Mouse (Mus musculus): ENCODE results near the gene Rfxank.

Gene Rfxank

GRCm38 (mm10) chr8:70110451-70110850 lies 28.5 kb downstream of the Rfxank start:
- WGBS: 95% methylated on average over 2 of the region's 2 CpGs

- 25% methylated on average over 7 of the region's 7 CpGs for WGBS
These were observed 34.0 kb downstream of the Rfxank start for GRCm38 (mm10) chr8:70104922-70105321.

DNA sequence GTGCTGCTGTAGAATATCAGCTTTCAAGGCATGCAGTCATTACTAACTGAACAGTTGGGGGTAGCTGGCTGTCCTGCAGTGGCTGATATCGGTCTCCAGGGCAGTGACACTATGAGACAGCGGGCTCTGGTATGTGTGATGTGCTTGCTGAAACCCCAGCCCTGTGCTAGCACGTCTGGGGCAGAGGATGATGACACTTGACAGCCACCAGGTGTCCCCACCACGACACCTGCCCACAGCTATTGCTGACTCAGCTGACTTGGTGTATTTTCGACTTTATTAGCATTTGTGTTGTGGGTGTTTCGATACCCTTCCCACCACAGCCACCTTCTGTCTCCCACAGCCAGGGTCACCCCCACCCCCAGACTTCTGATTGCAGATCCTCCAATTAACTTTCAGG lies 34.4 kb downstream of the Rfxank start:
- WGBS: 12% methylated on average over 6 of the region's 6 CpGs

- 60% methylated on average over 8 of the region's 8 CpGs for WGBS
These were observed 38.7 kb downstream of the Rfxank start for GRCm38 (mm10) chr8:70100241-70100640.

DNA sequence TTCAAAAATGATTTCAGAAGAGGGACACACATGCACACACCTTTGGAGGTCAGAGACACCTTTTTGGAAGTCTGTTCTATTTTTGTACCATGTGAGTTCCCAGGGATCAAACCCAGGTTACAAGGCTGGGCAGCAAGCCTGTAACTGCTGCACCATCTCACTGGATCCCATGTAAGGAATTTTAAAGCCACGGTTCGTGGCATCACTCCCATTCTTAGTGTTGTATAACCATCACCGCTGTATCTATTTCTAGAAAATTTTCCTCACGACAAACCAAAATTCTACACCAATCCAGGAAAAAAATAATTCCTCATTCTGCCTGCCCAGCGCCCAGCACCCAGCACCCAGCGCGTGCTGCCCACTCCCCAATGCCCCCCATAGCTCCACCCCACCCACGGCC lies 39.7 kb downstream of the Rfxank start:
- 33% methylated on average over 8 of the region's 8 CpGs for WGBS

- 53% methylated on average over 8 of the region's 8 CpGs for WGBS
These were observed 46.2 kb downstream of the Rfxank start for GRCm38 (mm10) chr8:70092786-70093185.

DNA sequence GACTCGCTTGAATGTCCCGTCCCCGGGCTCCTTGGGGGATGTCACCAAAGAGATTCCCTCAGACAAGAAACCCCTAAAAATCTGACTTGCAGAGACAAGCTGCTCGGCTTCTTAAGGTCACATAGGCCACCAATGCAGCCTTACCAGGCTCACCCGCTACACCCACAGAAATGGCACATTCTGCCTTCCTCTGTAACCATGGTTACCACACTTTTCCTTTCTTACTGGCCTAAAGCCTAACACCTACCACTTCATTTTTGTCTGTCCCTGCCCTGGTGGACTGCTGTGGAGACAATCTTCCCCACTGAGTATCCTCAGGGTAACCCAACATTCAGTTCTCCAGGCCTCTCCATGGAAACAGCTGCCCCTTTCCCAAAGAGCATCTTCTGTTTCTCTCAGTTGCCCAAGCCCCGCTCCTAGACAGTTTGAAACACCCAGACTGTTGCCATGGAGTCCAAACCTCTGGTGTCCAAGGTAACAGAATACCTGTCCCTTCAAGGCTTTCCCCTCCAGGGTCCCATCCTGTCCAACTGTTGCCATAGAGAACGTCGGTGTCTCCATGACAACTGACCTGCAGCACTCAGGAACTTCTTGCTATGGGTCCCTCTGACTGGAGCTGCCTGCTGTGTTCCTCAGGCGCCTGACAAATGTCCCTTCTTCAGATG lies 49.5 kb downstream of the Rfxank start:
- WGBS: 47% methylated on average over 9 of the region's 9 CpGs

DNA sequence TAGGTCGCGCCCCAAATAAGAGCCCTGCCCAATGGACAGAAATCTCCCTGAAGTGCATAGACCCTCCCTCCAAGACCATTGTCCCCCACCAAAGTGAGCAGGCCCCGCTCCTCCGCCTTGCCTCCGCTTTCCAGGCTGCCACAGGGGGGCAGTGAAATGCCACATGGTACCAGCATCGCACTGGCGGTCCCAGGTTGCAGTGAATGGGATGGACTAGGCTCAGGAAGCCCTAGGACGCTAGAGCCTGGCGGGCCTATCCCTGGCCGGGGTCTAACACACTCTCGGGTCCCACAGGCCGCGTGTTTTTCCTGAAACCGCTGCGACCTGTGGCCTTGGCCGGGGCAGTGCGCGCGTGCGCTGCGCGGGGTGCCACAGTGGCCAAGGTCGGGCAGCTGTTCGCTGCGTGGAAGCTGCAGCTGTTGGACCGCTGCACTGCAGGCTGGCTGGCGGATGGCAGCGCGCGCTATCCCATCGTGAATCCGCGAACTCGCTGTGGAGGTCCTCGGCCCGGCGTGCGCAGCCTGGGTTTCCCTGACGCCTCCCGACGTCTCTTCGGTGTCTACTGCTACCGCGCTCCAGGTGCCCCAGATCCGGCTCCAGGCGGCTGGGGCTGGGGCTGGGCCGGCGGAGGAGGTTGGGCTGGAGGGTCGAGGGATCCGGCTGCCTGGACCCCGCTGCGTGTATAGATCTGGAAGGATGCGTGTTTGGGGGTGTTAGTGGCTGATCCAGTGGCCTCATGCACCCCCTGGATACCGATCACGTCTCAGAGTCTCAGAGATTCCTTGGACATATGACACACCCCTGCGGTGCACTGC lies 50.9 kb downstream of the Rfxank start:
- 8% methylated on average over 56 of the region's 56 CpGs for WGBS

DNA sequence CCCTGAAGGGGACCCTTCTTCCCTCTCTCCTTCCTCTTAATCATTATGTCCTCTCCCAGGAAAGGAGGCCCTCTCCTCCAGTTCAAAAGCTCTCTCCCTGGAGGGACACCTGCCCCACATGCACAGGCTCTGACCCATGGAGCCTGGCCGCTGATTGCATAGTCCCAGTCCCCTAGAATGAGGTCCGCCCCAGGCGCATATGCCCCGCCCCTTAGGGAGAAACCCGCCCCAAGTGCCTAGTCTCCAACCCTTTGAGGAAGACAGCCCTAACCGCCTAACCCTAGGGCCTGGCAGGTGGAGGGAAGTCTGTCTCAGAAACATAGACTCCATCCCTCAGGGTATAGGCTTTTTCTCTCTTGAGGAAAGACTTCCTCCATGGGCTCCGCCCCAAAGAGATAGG lies 51.7 kb downstream of the Rfxank start:
- WGBS: 25% methylated on average over 7 of the region's 7 CpGs

- 61% methylated on average over 1 of the region's 1 CpGs for WGBS
These were observed 52.8 kb downstream of the Rfxank start for GRCm38 (mm10) chr8:70086151-70086550.

- 4% methylated on average over 71 of the region's 71 CpGs for WGBS
These were observed 54.5 kb downstream of the Rfxank start for GRCm38 (mm10) chr8:70084191-70085065.

DNA sequence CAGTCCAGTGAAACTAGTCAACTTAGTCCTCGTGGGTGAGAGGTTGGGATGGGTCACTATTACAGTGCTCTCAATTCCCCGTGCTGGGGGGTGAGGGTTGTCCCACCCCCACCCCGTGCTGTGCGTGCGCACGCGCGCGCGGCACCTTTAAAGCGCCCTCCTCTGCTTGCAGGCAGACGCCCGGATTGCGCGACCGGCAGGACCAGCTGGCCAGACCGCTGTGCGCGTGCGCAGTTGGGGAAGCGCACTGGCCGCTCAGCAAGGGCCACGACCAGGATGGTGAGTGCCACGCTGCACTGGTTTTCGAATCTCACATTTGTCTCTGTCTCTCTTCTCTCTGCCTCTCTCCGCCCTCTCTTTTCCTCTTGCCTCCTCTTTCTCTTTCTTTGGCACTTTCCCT lies 55.7 kb downstream of the Rfxank start, which contains the start of gene Hapln4:
Gene Hapln4, plus strand, starts transcription at position 173 of the 400 bp plus-strand sequence.
- under 1% methylated on average over 26 of the region's 26 CpGs for WGBS

GRCm38 (mm10) chr8:70081976-70082375 lies 57.0 kb downstream of the Rfxank start:
- 77% methylated on average over 2 of the region's 2 CpGs for WGBS

Data from cerebral cortex, adult 2 months (tissue).